Mouse (Mus musculus): Measurements from ENCODE around the gene Olfr1450. TPM values are rescaled to one million over a fixed set of nuclear protein-coding genes. Genes with fewer than 3 reads are reported as not detected.

Olfr1450 gene
- not detected in 2 replicates for polyA plus RNA-seq (2012; rRNA removed)

GRCm38 (mm10) chr19:12949958-12950357 lies at the start of gene Olfr1450:
TSS of gene Olfr1450 (plus strand) at chr19:12950258.

GRCm38 (mm10) chr19:12903643-12904042 lies 46.4 kb upstream of the Olfr1450 start, which contains the start of gene Olfr1447:
TSS of gene Olfr1447 (minus strand) at chr19:12903743.

GRCm38 (mm10) chr19:12924319-12924718 lies 25.7 kb upstream of the Olfr1450 start, which contains the start of gene Olfr1448:
TSS of gene Olfr1448 (minus strand) at chr19:12924419.

GRCm38 (mm10) chr19:12930540-12930939 lies 19.5 kb upstream of the Olfr1450 start, which contains the start of gene Olfr1449:
TSS of gene Olfr1449 (plus strand) at chr19:12930840.

GRCm38 (mm10) chr19:12994714-12995113 lies 44.7 kb downstream of the Olfr1450 start, which contains the start of gene Olfr1451:
TSS of gene Olfr1451 (plus strand) at chr19:12995014.

Other genes with a start within 250 kb of the Olfr1450 start
- gene Cntf, start 184.6 kb upstream of the Olfr1450 start, polyA plus RNA-seq (2012; rRNA removed): 0.58 TPM in 1 of 2 replicates, not detected in the other
- gene Zfp91, start 154.1 kb upstream of the Olfr1450 start, polyA plus RNA-seq (2012; rRNA removed): 12.1 and 13.4 TPM in 2 replicates
- gene Lpxn, start 154.1 kb upstream of the Olfr1450 start, polyA plus RNA-seq (2012; rRNA removed): 2.4 and 2.7 TPM in 2 replicates
- not detected in 2 replicates for gene Gm5244, start 103.6 kb upstream of the Olfr1450 start, polyA plus RNA-seq (2012; rRNA removed)
- gene Olfr1444, start 93.0 kb upstream of the Olfr1450 start, polyA plus RNA-seq (2012; rRNA removed): not detected in 2 replicates
- not detected in 2 replicates for gene Olfr1445, start 66.4 kb upstream of the Olfr1450 start, polyA plus RNA-seq (2012; rRNA removed)
- not detected in 2 replicates for gene Olfr1446, start 56.7 kb upstream of the Olfr1450 start, polyA plus RNA-seq (2012; rRNA removed)
- not detected in 2 replicates for gene Olfr1447, start 46.5 kb upstream of the Olfr1450 start, polyA plus RNA-seq (2012; rRNA removed)
- gene Olfr1448, start 25.8 kb upstream of the Olfr1450 start, polyA plus RNA-seq (2012; rRNA removed): not detected in 2 replicates
- gene Olfr1449, start 19.4 kb upstream of the Olfr1450 start, polyA plus RNA-seq (2012; rRNA removed): not detected in 2 replicates
- gene Olfr1451, start 44.8 kb downstream of the Olfr1450 start, polyA plus RNA-seq (2012; rRNA removed): not detected in 2 replicates
- not detected in 2 replicates for gene Olfr1453, start 78.1 kb downstream of the Olfr1450 start, polyA plus RNA-seq (2012; rRNA removed)
- not detected in 2 replicates for gene Olfr1454, start 110.4 kb downstream of the Olfr1450 start, polyA plus RNA-seq (2012; rRNA removed)
- gene Olfr1457, start 147.6 kb downstream of the Olfr1450 start, polyA plus RNA-seq (2012; rRNA removed): not detected in 2 replicates
- not detected in 2 replicates for gene Olfr1458, start 156.5 kb downstream of the Olfr1450 start, polyA plus RNA-seq (2012; rRNA removed)
- not detected in 2 replicates for gene Olfr1459, start 199.3 kb downstream of the Olfr1450 start, polyA plus RNA-seq (2012; rRNA removed)
- gene Olfr1461, start 212.7 kb downstream of the Olfr1450 start, polyA plus RNA-seq (2012; rRNA removed): not detected in 2 replicates
- not detected in 2 replicates for gene Olfr1462, start 235.5 kb downstream of the Olfr1450 start, polyA plus RNA-seq (2012; rRNA removed)

All from ovary, adult 2 months (tissue).